Mouse (Mus musculus) v-Abl transformed pro-B cells (cell line): ENCODE data around the gene P4ha3.
"Not testable (repeated sequence)": the region's sequence is repeated elsewhere in the genome, so short reads cannot be mapped to it uniquely, and the experiment has no call there.

Experiments
- in situ Hi-C, 2 experiments: fragments of 400-800 bp; cut with MboI; formaldehyde crosslinking; loops; one replicate each; pipeline ENCODE4 v1.15.1; 2025; ENCODE audit not compliant: unreplicated experiment in 2 of 2

P4ha3 gene

DNA sequence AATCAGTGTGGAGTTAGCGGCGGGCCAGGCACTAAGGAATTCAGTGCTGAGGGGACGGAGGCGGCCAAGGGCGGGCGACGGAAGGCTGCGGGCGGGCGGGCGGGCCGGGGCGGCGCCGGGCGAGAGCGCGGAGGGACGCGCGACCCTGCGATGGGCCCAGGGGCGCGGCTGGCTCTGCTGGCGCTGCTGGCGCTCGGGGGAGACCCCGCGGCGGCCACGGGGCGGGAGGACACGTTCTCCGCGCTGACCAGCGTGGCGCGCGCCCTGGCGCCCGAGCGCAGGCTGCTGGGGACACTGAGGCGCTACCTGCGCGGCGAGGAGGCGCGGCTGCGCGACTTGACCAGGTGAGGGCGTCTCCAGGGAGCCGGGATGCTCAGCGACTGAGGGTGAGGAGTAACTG lies at the start of gene P4ha3:
P4ha3 (plus strand) TSS at position 138 of the 400 bp plus-strand sequence.
- in situ Hi-C loops, result no loop called here

DNA sequence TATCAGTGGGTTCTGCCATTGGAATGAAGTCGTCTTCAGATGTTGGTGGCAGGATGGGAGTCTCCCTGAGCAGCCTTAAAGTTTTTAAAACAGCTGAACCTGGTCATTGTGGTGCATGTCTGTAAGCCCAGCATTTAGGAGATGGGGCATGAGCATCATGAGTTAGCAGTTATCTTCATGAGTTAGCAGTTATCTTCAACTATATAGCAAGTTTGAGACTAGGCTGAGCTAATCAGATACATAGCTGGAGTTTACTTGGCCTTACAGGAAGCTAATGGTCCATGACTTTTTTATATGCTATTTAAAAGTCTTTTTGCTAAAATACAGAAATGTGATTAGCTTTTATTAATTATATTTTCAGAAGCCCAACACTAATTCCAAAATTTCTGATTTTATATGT lies 47.0 kb upstream of the P4ha3 start:
- in situ Hi-C loops, result loop anchor here (5.0 kb wide), 2 partner anchors 46 to 116 kb away; partner anchors contain the start of gene Pold3 (in 1 of the 2)

- in situ Hi-C loops, result no loop called here
Measured at GRCm38 (mm10) chr7:100240601-100241000, 44.7 kb upstream of the P4ha3 start.

- in situ Hi-C loops, result no loop called here
Measured at GRCm38 (mm10) chr7:100243007-100243406, 42.3 kb upstream of the P4ha3 start.

GRCm38 (mm10) chr7:100244225-100244624 lies 41.1 kb upstream of the P4ha3 start:
- in situ Hi-C loops, result no loop called here

DNA sequence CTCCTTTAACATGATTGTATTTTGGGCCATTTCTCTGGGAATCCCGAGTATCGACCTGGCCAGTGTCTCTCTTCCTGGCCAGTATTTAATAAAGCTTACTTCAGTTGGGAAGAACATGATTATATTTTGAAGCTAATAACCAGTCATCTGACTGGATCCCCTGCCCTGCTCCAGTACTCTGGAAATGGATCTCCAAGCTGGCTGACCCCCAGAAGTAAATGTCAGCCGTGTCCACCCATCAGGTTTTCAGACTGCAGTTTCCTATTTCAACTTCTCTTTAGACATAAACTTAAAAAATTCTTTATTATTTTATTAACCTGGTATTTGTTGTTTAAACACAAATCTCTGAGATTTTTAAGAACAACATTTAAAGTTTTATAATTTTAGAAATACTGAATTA lies 40.1 kb upstream of the P4ha3 start:
- in situ Hi-C loops, result no loop called here

GRCm38 (mm10) chr7:100250667-100251066 lies 34.7 kb upstream of the P4ha3 start:
- in situ Hi-C loops, result no loop called here

GRCm38 (mm10) chr7:100262350-100262749 lies 23.0 kb upstream of the P4ha3 start:
- in situ Hi-C loops, result no loop called here

DNA sequence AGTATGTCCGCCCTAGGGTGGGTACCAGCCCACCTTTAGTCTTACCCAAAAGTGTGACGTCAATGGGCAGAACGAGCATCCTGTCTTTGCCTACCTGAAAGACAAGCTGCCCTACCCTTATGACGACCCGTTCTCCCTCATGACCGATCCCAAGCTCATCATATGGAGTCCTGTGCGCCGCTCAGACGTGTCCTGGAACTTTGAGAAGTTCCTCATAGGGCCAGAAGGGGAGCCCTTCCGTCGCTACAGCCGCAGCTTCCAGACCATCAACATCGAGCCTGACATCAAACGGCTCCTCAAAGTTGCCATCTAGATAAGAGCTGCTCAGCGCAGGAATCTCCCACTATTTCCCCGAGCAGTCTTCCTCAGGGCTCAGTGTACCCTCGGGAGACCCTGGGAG lies 20.4 kb upstream of the P4ha3 start:
- in situ Hi-C loops, result not testable (repeated sequence)

DNA sequence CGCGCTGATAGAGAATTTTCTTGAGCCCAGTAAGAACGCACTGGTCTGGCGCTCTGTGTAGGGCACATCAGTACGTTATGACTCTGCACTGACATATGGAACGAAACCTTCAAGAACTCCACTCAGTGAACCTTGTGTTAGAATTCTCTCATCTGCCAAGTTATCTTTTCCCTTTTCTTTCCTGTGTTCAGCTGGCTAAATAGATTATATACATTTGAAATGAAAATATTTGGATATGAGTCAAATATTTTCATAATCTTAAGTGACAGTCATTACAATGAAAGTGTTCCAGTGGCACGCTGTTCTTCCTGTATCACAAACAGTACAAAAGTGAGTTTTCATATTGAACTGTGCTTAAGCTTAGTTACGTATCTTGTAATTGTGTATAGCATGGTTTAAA lies 13.0 kb upstream of the P4ha3 start:
- in situ Hi-C loops, result no loop called here

DNA sequence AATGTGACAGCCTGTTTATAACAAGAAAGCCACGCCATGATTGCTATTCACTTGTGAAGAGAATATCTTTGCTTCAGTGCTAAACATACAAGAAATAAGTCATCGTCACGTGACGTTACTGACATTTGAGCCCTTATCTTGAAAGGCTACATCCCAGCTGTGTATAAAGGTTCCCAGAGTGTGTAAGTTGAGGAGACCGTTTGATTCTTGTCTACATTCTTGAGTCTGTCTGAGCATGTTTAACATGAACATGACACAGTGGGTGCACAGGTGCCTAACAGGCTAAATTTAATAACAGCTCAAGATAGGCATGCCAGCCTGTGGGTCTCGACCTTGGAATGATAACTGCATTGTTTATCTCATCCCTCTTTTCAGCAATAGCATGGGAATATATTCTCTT lies 10.8 kb upstream of the P4ha3 start:
- in situ Hi-C loops, result no loop called here

GRCm38 (mm10) chr7:100276397-100276796 lies 8.9 kb upstream of the P4ha3 start:
- in situ Hi-C loops, result loop anchor here in 1 of 2 experiments (5.0 kb wide), 1 partner anchor 116 kb away; no protein-coding TSS in a partner anchor

GRCm38 (mm10) chr7:100279803-100280202 lies 5.5 kb upstream of the P4ha3 start:
- in situ Hi-C loops, result loop anchor here in 1 of 2 experiments (5.0 kb wide), 2 partner anchors 112 to 382 kb away; partner anchors contain the start of gene Plekhb1

DNA sequence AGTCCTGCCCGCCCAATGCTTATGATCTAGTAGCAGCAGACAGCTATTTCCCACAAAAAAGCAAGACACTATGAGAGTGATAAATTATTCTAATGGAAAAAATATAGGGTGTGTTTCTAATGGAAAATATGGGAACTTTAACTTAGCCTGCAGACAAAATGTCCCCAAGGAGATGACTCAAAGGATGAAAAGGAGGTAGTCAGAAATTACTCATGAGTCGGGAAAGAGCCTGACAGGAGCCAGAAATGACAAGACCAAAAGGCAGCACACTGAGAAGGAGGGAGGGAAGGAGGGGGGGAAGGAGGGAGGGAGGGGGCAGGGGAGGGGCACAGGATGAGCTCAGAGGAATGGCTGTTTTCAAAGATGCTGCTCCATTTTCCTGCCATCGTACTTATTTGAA lies 3.7 kb upstream of the P4ha3 start:
- in situ Hi-C loops, result loop anchor here in 1 of 2 experiments (5.0 kb wide), 1 partner anchor 381 kb away; the partner anchor contains the start of gene Plekhb1

DNA sequence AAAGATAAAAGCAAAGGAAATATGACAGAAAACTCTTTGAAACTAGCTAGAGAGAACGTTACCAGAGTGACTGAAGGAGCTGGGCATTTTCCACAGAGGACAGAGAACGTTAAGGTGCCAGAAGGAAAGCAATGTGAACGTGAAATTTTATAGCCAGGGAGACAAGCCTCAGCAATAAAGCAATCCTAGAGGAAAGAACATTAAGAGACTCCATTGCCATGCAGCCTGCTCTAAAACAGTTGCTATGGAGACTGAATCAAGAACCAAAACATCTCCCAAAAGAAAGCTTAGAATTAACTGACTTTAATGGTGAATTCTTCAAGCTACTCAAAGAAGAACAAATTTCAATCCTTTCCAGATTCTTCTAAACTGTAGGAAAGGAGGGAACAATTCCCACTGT lies 2.0 kb upstream of the P4ha3 start:
- in situ Hi-C loops, result loop anchor here in 1 of 2 experiments (5.0 kb wide), 1 partner anchor 379 kb away; the partner anchor contains the start of gene Plekhb1

- in situ Hi-C loops, result no loop called here
Measured at GRCm38 (mm10) chr7:100287748-100288578, 2.6 kb downstream of the P4ha3 start.

DNA sequence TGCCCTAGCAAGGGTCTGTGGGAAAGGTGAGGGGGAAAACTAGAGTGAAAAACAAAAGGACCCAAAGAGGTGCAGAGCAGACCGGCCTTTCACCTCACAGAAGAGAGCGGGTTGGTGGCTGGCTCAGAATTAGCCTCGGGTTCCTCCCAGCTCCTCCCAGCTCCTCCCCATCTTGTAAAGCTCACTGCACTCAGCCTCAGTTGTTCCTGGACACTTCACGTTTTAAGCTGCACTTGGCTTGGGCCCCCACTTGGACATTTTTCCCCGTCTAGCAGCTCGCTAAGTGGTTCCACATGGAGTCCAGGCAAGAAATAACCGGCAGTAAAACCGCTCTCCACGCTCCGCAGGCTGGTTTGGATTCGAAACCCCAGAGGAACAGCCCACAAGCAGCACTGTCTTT lies 3.3 kb downstream of the P4ha3 start:
- in situ Hi-C loops, result no loop called here

- in situ Hi-C loops, result no loop called here
Measured at GRCm38 (mm10) chr7:100293546-100293945, 8.2 kb downstream of the P4ha3 start.

DNA sequence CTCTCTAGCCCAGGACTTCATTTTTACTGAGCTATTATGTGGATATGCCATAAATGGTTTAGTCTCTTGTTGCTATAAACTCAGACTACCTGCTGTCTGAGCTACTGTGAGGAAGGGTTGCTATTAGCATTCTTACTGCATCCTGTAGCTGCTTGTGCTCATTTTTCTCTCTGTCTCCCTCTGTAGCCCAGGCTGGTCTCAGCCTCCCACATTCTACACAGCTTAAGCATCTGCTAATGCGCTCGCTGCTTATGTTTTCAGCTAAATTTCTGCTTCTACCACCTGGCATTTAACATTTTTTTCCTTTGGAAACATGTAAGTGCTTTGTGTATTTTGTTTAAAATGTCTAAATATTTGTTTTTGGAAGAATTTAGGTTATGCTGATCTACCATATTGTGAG lies 10.4 kb downstream of the P4ha3 start:
- in situ Hi-C loops, result no loop called here

GRCm38 (mm10) chr7:100296699-100297098 lies 11.4 kb downstream of the P4ha3 start:
- in situ Hi-C loops, result no loop called here

DNA sequence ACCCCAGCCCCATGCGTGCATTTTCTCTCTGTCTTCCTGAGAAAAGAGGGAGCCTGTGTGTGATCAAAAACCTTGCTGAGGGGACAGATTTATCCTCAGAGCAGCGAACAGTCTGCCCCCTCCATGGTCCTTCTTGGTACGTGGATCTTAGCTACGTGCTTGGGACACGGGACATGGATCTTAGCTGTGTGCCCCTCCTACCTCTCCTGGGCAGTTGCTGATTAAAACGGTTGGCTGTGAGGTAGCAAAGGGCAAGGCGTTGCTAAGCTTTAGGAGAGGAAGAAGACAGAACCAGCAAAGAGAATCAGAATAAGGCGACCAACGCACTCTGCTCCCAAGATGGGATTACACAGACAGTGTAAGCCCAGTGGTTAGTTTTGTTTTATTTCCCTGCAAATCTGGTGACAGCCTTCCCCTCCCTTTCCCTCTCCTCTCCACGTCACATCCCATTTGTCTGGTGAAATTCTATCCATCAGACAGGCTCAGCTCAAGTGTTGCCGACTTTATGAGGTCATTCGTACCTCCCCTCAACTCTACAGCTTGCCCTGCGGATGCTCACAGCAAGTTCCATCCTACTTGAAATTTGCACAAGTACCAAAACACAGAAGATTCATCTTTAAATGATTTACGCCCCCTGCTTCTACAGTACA lies 13.7 kb downstream of the P4ha3 start:
- in situ Hi-C loops, result no loop called here
